In the genomic region with DNA sequence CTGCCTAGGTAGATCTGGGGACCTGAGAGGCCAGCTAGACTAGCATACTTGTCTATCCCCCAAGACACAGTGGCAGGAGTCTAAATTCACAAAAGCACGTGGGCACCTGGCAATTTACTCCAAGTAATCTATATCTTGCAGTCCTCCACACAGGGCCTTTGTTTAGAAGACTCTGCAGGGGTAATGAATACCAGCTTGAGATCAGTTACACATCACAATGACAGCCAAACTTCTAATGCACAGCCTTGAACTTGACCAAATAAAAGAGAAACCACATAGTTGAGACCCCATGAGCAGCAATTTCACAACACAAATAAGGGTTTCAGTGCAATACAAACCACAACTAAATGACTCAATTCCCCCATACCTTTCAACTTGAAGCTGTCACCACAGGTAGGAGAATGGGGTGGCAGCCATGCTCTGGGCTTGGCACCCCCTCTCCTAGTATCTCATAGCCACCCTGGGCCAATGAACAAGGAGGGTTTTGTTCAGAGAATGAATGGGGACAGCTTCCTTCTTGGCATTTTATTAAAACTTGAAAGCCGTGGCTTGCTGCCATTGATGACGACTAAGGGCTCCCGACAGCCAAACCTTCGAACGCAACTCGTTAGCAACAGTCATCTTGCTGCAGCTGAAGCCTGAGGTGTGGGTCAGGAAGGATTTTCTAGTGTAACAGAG, we compare ENCODE assay signal across 10 mouse cellular contexts.
DNase-seq lines count a peak whose midpoint lies in the region; ATAC-seq lines count a peak whose summit lies in the region.
"Had no signal": no experiment of that assay in that cellular context is flagged by ENCODE, and none has a peak within 500 bp of the region (broad histone marks: within the 10 kb centered on the region; RNA-seq: fewer than 3 reads in every experiment).

No protein-coding gene starts in this region.

- no peak overlapping the region for H3K9ac ChIP-seq in midbrain, embryonic 11.5 days (ENCODE audit: low read length)
- H3K9ac ChIP-seq in embryonic facial prominence, embryonic 15.5 days: no peak overlapping the region
- H3K9ac ChIP-seq in midbrain, embryonic 16.5 days (ENCODE audit: low read depth, low read length): no peak overlapping the region

- peaks cover 67% of the 10 kb centered on the region for H3K36me3 ChIP-seq in midbrain, embryonic 10.5 days
- peaks cover 9% of the 10 kb centered on the region; the same call in 1 of the 2 replicates for H3K36me3 ChIP-seq in midbrain, embryonic 11.5 days (ENCODE audit: control insufficient read depth, insufficient read depth, low read length)
- H3K36me3 ChIP-seq in embryonic facial prominence, embryonic 15.5 days: peaks cover 46% of the 10 kb centered on the region
- no peaks in the 10 kb centered on the region for H3K36me3 ChIP-seq in midbrain, embryonic 16.5 days (ENCODE audit: control insufficient read depth, insufficient read depth, low read length)

- H3K4me3 ChIP-seq in midbrain, embryonic 10.5 days: no peak overlapping the region
- no peak overlapping the region for H3K4me3 ChIP-seq in midbrain, embryonic 11.5 days (ENCODE audit: low read depth, low read length)
- H3K4me3 ChIP-seq in embryonic facial prominence, embryonic 15.5 days (replicated peaks): no peak overlapping the region
- no peak overlapping the region for H3K4me3 ChIP-seq in midbrain, embryonic 16.5 days (ENCODE audit: low read depth, low read length)

- H3K9me3 ChIP-seq in midbrain, embryonic 10.5 days (replicated peaks): no peaks in the 10 kb centered on the region
- H3K9me3 ChIP-seq in midbrain, embryonic 11.5 days (ENCODE audit: control insufficient read depth, low read length): no peaks in the 10 kb centered on the region
- no peaks in the 10 kb centered on the region for H3K9me3 ChIP-seq in embryonic facial prominence, embryonic 15.5 days (replicated peaks)
- H3K9me3 ChIP-seq in midbrain, embryonic 16.5 days (replicated peaks; ENCODE audit: control insufficient read depth, low read length, poor library complexity, severe bottlenecking): no peaks in the 10 kb centered on the region; the same call in 1 of the 2 replicates

- no peaks in the 10 kb centered on the region for H3K27me3 ChIP-seq in midbrain, embryonic 10.5 days (ENCODE audit: low read depth, poor library complexity, severe bottlenecking)
- H3K27me3 ChIP-seq in midbrain, embryonic 11.5 days (ENCODE audit: control insufficient read depth, insufficient read depth, low read length): no peaks in the 10 kb centered on the region
- no peaks in the 10 kb centered on the region for H3K27me3 ChIP-seq in embryonic facial prominence, embryonic 15.5 days
- H3K27me3 ChIP-seq in midbrain, embryonic 16.5 days (ENCODE audit: control insufficient read depth, insufficient read depth, low read depth, low read length): no peaks in the 10 kb centered on the region

- WGBS in midbrain, embryonic 10.5 days: 87% methylated on average over 7 of the region's 7 CpGs
- 74% methylated on average over 7 of the region's 7 CpGs for WGBS in midbrain, embryonic 11.5 days
- WGBS in embryonic facial prominence, embryonic 15.5 days: 50% methylated on average over 7 of the region's 7 CpGs
- 30% methylated on average over 7 of the region's 7 CpGs for WGBS in midbrain, embryonic 16.5 days

- H3K4me1 ChIP-seq in midbrain, embryonic 10.5 days: peaks cover 18% of the 10 kb centered on the region
- peaks cover 5% of the 10 kb centered on the region for H3K4me1 ChIP-seq in midbrain, embryonic 11.5 days (ENCODE audit: control insufficient read depth, insufficient read depth, low read length)
- peaks cover 35% of the 10 kb centered on the region for H3K4me1 ChIP-seq in embryonic facial prominence, embryonic 15.5 days
- H3K4me1 ChIP-seq in midbrain, embryonic 16.5 days (ENCODE audit: control insufficient read depth, insufficient read depth, low read length): peaks cover 13% of the 10 kb centered on the region

- no peak overlapping the region for H3K4me2 ChIP-seq in midbrain, embryonic 11.5 days
- H3K4me2 ChIP-seq in embryonic facial prominence, embryonic 15.5 days (replicated peaks): no peak overlapping the region
- no peak overlapping the region for H3K4me2 ChIP-seq in midbrain, embryonic 16.5 days (ENCODE audit: low read length)

- no peak for DNase-seq in midbrain, embryonic 10.5 days (ENCODE audit: low spot score)
- no peak for DNase-seq in midbrain, embryonic 11.5 days (ENCODE audit: low spot score, missing footprints)
- DNase-seq in layer of hippocampus, adult 18-20 months (ENCODE audit: low spot score in 2 of 2): peak; percentile 10 to 60
- no peak for DNase-seq in thymus, postnatal 0 days (ENCODE audit: low spot score)
- DNase-seq in adrenal gland, postnatal 10 days: no peak
- DNase-seq in thymus, postnatal 4 days: no peak
- DNase-seq: lung, adult 18-20 months had no signal

- ATAC-seq in midbrain, embryonic 11.5 days (ENCODE audit: low FRiP score): no peak
- ATAC-seq in embryonic facial prominence, embryonic 15.5 days (ENCODE audit: insufficient number of reproducible peaks, low FRiP score, low TSS enrichment, low read depth): peak; percentile 58
- ATAC-seq in midbrain, embryonic 16.5 days: peak; percentile 68

- peak overlapping the region; percentile 79; the same call in 1 of the 2 replicates for H3K27ac ChIP-seq in midbrain, embryonic 10.5 days (replicated peaks)
- H3K27ac ChIP-seq in midbrain, embryonic 11.5 days (ENCODE audit: low read depth, low read length): no peak overlapping the region
- H3K27ac ChIP-seq in embryonic facial prominence, embryonic 15.5 days (replicated peaks): 0 out of 2 replicates have a peak overlapping the region, but pooled peaks have one; percentile 1
- H3K27ac ChIP-seq in midbrain, embryonic 16.5 days (ENCODE audit: low read length): no peak overlapping the region
- H3K27ac ChIP-seq: kidney, postnatal 0 days had no signal

Comparison
In these comparisons a context has a peak if more than half of its experiments do, and no peak if none do; other contexts are left out.
1. H3K27ac ChIP-seq: peak in midbrain, embryonic 10.5 days (single experiment) and embryonic facial prominence, embryonic 15.5 days (single experiment); none in midbrain, embryonic 11.5 days (single experiment) and midbrain, embryonic 16.5 days (single experiment).
2. DNase-seq: peak in layer of hippocampus, adult 18-20 months (2 of 2); none in midbrain, embryonic 10.5 days (single experiment), midbrain, embryonic 11.5 days (single experiment), thymus, postnatal 0 days (single experiment), adrenal gland, postnatal 10 days (single experiment) and thymus, postnatal 4 days (single experiment).